Mouse (Mus musculus) cortical plate, adult 2 months (tissue): ENCODE measurements at regions not wholly inside any gene's neighbourhood (a gene's known extent, or its start where the extent isn't known, plus 50 kb on each side); places are given as distances from the start of the nearest gene placed in this dataset.
A peak's percentile ranks its signal among the peaks of the same experiment; 100 is the strongest.

Source experiments
- H3K27ac ChIP-seq: fragments of 200-500 bp; 2 replicates; pipeline ENCODE4 v1.5.1; 2012; ENCODE audit warnings: low read length, control low read depth, inconsistent platforms; ENCODE audit not compliant: insufficient read depth
- H3K4me1 ChIP-seq: fragments of 200-500 bp; 2 replicates; pipeline ENCODE4 v1.6.1; 2011; ENCODE audit warnings: low read length; ENCODE audit not compliant: control insufficient read depth, insufficient read depth
- H3K4me3 ChIP-seq: fragments of 200-500 bp; 2 replicates; pipeline ENCODE4 v1.5.1; 2011; ENCODE audit warnings: mild to moderate bottlenecking, low read length, control low read depth; ENCODE audit not compliant: insufficient read depth
- CTCF ChIP-seq: fragments of 200-500 bp; IDR thresholded peaks from 2 replicates; pipeline ENCODE4 v1.5.1; 2011; ENCODE audit warnings: mild to moderate bottlenecking, control low read depth, low read length; ENCODE audit not compliant: insufficient read depth; ENCODE audit errors: extremely low read depth
- POLR2A ChIP-seq: fragments of 200-500 bp; IDR thresholded peaks from 2 replicates; pipeline ENCODE4 v1.6.1; 2011; ENCODE audit warnings: mild to moderate bottlenecking, low read length, control low read depth; ENCODE audit not compliant: insufficient read depth; ENCODE audit errors: extremely low read depth

DNA sequence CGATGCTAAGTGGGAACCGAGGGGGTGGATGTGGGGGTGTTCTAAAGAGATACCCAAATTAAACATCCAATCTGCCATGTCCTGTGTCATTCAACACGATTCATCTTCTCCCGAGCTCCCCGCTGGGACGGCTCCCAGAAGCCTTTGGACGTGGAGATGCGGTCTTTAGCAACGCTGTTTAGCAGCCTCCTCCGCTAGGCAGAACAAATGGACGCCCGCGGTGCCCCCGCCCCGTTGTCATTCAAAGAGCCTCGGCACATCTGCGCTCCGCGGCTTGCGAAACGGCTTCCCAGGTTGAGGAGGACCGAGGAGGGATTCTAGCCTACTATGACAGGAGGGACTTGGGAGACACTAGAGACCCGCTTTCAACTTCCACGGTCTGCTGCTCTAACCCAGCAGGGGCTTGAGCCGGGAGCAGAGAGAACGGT is 136.2 kb downstream of the Nectin1 start:
- no peaks in the 10 kb centered on the region; the same call in 1 of the 2 replicates for H3K4me1 ChIP-seq
- no peak overlapping the region for H3K27ac ChIP-seq
- H3K4me3 ChIP-seq = peak overlapping the region; percentile 17
- TF ChIP-seq POLR2A (no peak), CTCF (no peak)

- TF ChIP-seq POLR2A (no peak), CTCF (no peak)
- H3K27ac ChIP-seq = no peak overlapping the region
Observed at GRCm38 (mm10) chr9:43893086-43893485, 149.3 kb downstream of the Nectin1 start.

GRCm38 (mm10) chr9:43899239-43899638 is 143.9 kb upstream of the Thy1 start:
- H3K27ac ChIP-seq = no peak overlapping the region
- no peaks in the 10 kb centered on the region for H3K4me1 ChIP-seq
- TF ChIP-seq CTCF (no peak), POLR2A (no peak)
- no peak overlapping the region for H3K4me3 ChIP-seq

More at GRCm38 (mm10) chr9:43893086-43893485, 149.3 kb downstream of the Nectin1 start:
- H3K4me1 ChIP-seq = no peaks in the 10 kb centered on the region
- H3K4me3 ChIP-seq = no peak overlapping the region

DNA sequence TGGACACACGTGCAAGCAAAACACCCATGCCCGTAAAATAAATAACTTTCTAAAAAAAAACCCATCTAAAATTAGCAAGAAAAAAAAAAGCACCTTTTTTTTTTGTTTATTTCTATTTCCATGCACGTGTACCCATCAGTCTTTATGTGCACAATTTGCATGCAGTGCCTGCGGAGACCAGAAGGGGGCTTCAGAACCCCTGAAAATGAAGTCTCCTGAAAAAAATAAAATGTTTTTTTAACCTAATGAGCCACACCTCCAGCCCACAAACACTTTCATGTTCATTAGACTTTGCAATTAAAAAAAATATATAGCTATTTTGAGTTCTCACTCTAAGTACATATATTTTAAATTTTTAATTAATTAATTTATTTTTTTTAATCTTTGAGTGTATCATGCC is 134.9 kb upstream of the Thy1 start:
- no peak overlapping the region for H3K4me3 ChIP-seq
- TF ChIP-seq POLR2A (no peak), CTCF (no peak)
- H3K27ac ChIP-seq = no peak overlapping the region
- H3K4me1 ChIP-seq = no peaks in the 10 kb centered on the region

- no peak overlapping the region for H3K27ac ChIP-seq
- H3K4me1 ChIP-seq = no peaks in the 10 kb centered on the region
- H3K4me3 ChIP-seq = no peak overlapping the region
- TF ChIP-seq POLR2A = no peak
- TF ChIP-seq CTCF = no peak
Observed at GRCm38 (mm10) chr9:43915015-43915414, 128.2 kb upstream of the Thy1 start.

DNA sequence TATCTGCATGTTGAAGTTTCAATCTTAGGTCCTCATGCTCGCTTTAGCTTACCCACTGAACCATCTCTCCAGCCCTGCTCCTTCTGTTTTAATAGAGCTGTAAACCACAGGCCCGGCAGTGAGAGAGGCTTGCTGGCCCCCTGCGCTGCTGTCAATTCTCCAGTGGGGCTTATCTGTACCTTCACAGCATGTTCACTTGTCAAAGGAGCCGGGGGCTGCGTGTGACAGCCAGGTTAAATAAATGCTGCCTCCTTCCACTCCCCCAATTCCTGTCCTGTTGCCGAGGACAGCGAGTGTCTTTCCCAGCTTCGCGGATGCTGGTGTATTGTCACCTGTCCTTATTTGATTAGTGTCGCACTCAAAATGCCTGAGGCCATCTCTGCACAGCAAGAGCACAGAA is 125.7 kb upstream of the Thy1 start:
- TF ChIP-seq CTCF (no peak), POLR2A (no peak)
- H3K4me1 ChIP-seq = no peaks in the 10 kb centered on the region
- no peak overlapping the region for H3K4me3 ChIP-seq
- no peak overlapping the region for H3K27ac ChIP-seq

GRCm38 (mm10) chr9:43919010-43919409 is 124.2 kb upstream of the Thy1 start:
- Histone ChIP-seq H3K4me3 (no peak overlapping the region), H3K27ac (no peak overlapping the region), H3K4me1 (no peaks in the 10 kb centered on the region)
- TF ChIP-seq CTCF (no peak), POLR2A (no peak)

GRCm38 (mm10) chr9:43920053-43920754 is 123.0 kb upstream of the Thy1 start:
- H3K27ac ChIP-seq = no peak overlapping the region
- peak; percentile 59 for TF ChIP-seq CTCF
- TF ChIP-seq POLR2A = no peak
- H3K4me1 ChIP-seq = no peaks in the 10 kb centered on the region
- H3K4me3 ChIP-seq = no peak overlapping the region

DNA sequence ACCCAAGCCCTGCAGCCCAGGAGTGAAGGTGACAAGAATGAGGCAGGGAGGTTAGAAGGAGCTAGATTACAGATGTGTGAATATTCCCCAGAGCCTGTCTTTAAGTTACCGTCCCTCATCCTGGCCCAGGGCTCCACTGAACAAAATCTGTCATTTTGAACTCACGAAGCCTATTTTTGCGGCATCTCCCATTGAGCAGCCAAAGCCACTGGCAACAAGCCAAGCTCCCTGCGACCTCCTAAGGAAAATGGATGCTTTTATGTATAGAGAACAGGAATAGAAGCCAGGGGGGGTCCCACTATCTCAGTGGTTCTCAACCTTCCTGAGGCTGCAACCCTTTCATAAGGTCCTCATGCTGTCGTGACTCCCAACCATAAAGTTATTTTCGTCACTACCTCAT is 121.0 kb upstream of the Thy1 start:
- Histone ChIP-seq H3K4me3 (no peak overlapping the region), H3K4me1 (no peaks in the 10 kb centered on the region), H3K27ac (no peak overlapping the region)
- TF ChIP-seq POLR2A (no peak), CTCF (no peak)

- Histone ChIP-seq H3K4me1 (no peaks in the 10 kb centered on the region), H3K4me3 (no peak overlapping the region), H3K27ac (no peak overlapping the region)
- TF ChIP-seq POLR2A (no peak), CTCF (no peak)
Observed at GRCm38 (mm10) chr9:43923088-43923487, 120.1 kb upstream of the Thy1 start.
